Mouse (Mus musculus): ENCODE data around the gene Gm21488. TPM values are rescaled to one million over a fixed set of nuclear protein-coding genes. Genes with fewer than 3 reads are reported as not detected.
"Not testable (repeated sequence)": the region's sequence is repeated elsewhere in the genome, so short reads cannot be mapped to it uniquely, and the experiment has no call there.

Gene Gm21488
- not detected in 2 replicates for polyA plus RNA-seq (2015; fragmentation: Nextera tagmentation; extraction: Ambion mirVana)

GRCm38 (mm10) chrY:27521820-27522219 is at the start of gene Gm21488:
Gene Gm21488, minus strand, starts transcription at chrY:27521920.
- H3K27ac ChIP-seq (ENCODE audit: low read length); H3K4me1 ChIP-seq (ENCODE audit: insufficient read depth, low read length); H3K4me2 ChIP-seq (replicated peaks; ENCODE audit: low read depth, low read length); H3K9ac ChIP-seq (replicated peaks; ENCODE audit: low read length); H3K36me3 ChIP-seq (ENCODE audit: insufficient read depth, low read length); H3K9me3 ChIP-seq (ENCODE audit: low read length); H3K27me3 ChIP-seq (ENCODE audit: insufficient read depth, low read length); ATAC-seq (ENCODE audit: low FRiP score, low TSS enrichment); H3K4me3 ChIP-seq (ENCODE audit: low read length): not testable (repeated sequence)
- WGBS = no CpG with 5 or more reads among the region's 5 CpGs
